ENCODE assay signal across 51 mouse cellular contexts in genomic region chrX:139041148-139041547, GRCm38 (mm10). TPM values are rescaled to one million over a fixed set of nuclear protein-coding genes. Genes with fewer than 3 reads are reported as not detected.
"Had no signal": no experiment of that assay in that cellular context is flagged by ENCODE, and none has a peak within 500 bp of the region (broad histone marks: within the 10 kb centered on the region; RNA-seq: fewer than 3 reads in every experiment).

No protein-coding gene starts in this region.

- H3K9ac ChIP-seq: heart, embryonic 12.5 days; heart, embryonic 13.5 days; heart, embryonic 15.5 days; hindbrain, embryonic 12.5 days; hindbrain, embryonic 13.5 days; hindbrain, embryonic 14.5 days; hindbrain, embryonic 15.5 days; intestine, embryonic 15.5 days; kidney, embryonic 15.5 days had no signal

- H3K27ac ChIP-seq: heart, embryonic 10.5 days; heart, embryonic 13.5 days; heart, embryonic 15.5 days; hindbrain, embryonic 10.5 days; hindbrain, embryonic 12.5 days; hindbrain, embryonic 13.5 days; hindbrain, embryonic 14.5 days; hindbrain, embryonic 15.5 days; hindbrain, postnatal 0 days; intestine, embryonic 15.5 days; kidney, embryonic 15.5 days; kidney, postnatal 0 days; layer of hippocampus, adult 2 months had no signal

- ATAC-seq: hindbrain, embryonic 16.5 days; hindbrain, postnatal 0 days; inflammation-experienced regulatory T-cells, adult 6 months; intestine, embryonic 15.5 days; intestine, embryonic 16.5 days; intestine, postnatal 0 days had no signal

- H3K4me3 ChIP-seq: heart, embryonic 10.5 days; heart, embryonic 12.5 days; heart, embryonic 13.5 days; heart, embryonic 15.5 days; hindbrain, embryonic 10.5 days; hindbrain, embryonic 12.5 days; hindbrain, embryonic 13.5 days; hindbrain, embryonic 15.5 days; intestine, embryonic 15.5 days; kidney, embryonic 15.5 days; layer of hippocampus, adult 2 months had no signal

- H3K9me3 ChIP-seq: heart, embryonic 10.5 days; heart, embryonic 12.5 days; heart, embryonic 13.5 days; heart, embryonic 15.5 days; hindbrain, embryonic 10.5 days; hindbrain, embryonic 12.5 days; hindbrain, embryonic 13.5 days; hindbrain, embryonic 15.5 days; intestine, embryonic 15.5 days; kidney, embryonic 15.5 days had no signal

- H3K4me1 ChIP-seq: heart, embryonic 10.5 days; heart, embryonic 12.5 days; heart, embryonic 13.5 days; heart, embryonic 15.5 days; hindbrain, embryonic 10.5 days; hindbrain, embryonic 12.5 days; hindbrain, embryonic 13.5 days; hindbrain, embryonic 15.5 days; intestine, embryonic 15.5 days; kidney, embryonic 15.5 days had no signal

- H3K27me3 ChIP-seq: heart, embryonic 12.5 days; heart, embryonic 13.5 days; heart, embryonic 15.5 days; hindbrain, embryonic 13.5 days; hindbrain, embryonic 15.5 days; intestine, embryonic 15.5 days had no signal

- H3K36me3 ChIP-seq: heart, embryonic 10.5 days; heart, embryonic 12.5 days; heart, embryonic 13.5 days; heart, embryonic 15.5 days; hindbrain, embryonic 10.5 days; hindbrain, embryonic 12.5 days; hindbrain, embryonic 13.5 days; hindbrain, embryonic 15.5 days; intestine, embryonic 15.5 days; kidney, embryonic 15.5 days had no signal

- H3K4me2 ChIP-seq: heart, embryonic 11.5 days; heart, embryonic 12.5 days; heart, embryonic 13.5 days; heart, embryonic 15.5 days; hindbrain, embryonic 12.5 days; hindbrain, embryonic 13.5 days; hindbrain, embryonic 14.5 days; hindbrain, embryonic 15.5 days; intestine, embryonic 15.5 days; kidney, embryonic 15.5 days had no signal

- DNase-seq: heart, postnatal 10 days; heart, postnatal 14 days; heart, postnatal 36 days; heart, postnatal 4 days; kidney, adult 11 months; kidney, adult 18-20 months; kidney, adult 2 months; kidney, adult 8-10 months; kidney, adult 9 months; kidney, postnatal 10 days; kidney, postnatal 14 days; kidney, postnatal 25 days; kidney, postnatal 36 days; kidney, postnatal 4 days; layer of hippocampus, adult 9-11 months; layer of hippocampus, postnatal 36 days had no signal

RNA-seq across cellular contexts. Expression of gene Serpina7, which starts 43.9 kb away (rescaled TPM):
- total RNA-seq: heart, adult 8-10 months; heart, postnatal 10 days; heart, postnatal 14 days; heart, postnatal 25 days; heart, postnatal 36 days; heart, postnatal 4 days; hematopoietic stem cell, adult 5-6 weeks; hindbrain, postnatal 0 days; layer of hippocampus, adult 18-20 months; layer of hippocampus, adult 2 months; layer of hippocampus, adult 8-10 months; layer of hippocampus, postnatal 10 days; layer of hippocampus, postnatal 14 days; layer of hippocampus, postnatal 25 days; layer of hippocampus, postnatal 36 days had no signal
- polyA plus RNA-seq: heart, embryonic 10.5 days; heart, embryonic 11.5 days; heart, embryonic 13.5 days; heart, embryonic 14.5 days; heart, embryonic 15.5 days; heart, embryonic 16.5 days; heart, postnatal 0 days; hindbrain, embryonic 11.5 days; hindbrain, embryonic 12.5 days; hindbrain, embryonic 13.5 days; hindbrain, embryonic 14.5 days; hindbrain, embryonic 15.5 days; hindbrain, embryonic 16.5 days; hindbrain, postnatal 0 days; inflammation-experienced regulatory T-cells, adult 6 months; intestine, embryonic 14.5 days; intestine, embryonic 15.5 days; kidney, embryonic 14.5 days; kidney, embryonic 15.5 days; kidney, embryonic 16.5 days; large intestine, adult 2 months had no signal

RNA-seq across cellular contexts. Expression of gene 4930513O06Rik, which starts 44.9 kb away (rescaled TPM):
- total RNA-seq: heart, adult 8-10 months; heart, postnatal 10 days; heart, postnatal 14 days; heart, postnatal 25 days; heart, postnatal 36 days; heart, postnatal 4 days; hematopoietic stem cell, adult 5-6 weeks; hindbrain, postnatal 0 days; layer of hippocampus, adult 18-20 months; layer of hippocampus, adult 2 months; layer of hippocampus, adult 8-10 months; layer of hippocampus, postnatal 10 days; layer of hippocampus, postnatal 14 days; layer of hippocampus, postnatal 25 days; layer of hippocampus, postnatal 36 days had no signal
- polyA plus RNA-seq: heart, embryonic 10.5 days; heart, embryonic 11.5 days; heart, embryonic 12.5 days; heart, embryonic 13.5 days; heart, embryonic 14.5 days; heart, embryonic 15.5 days; heart, embryonic 16.5 days; heart, postnatal 0 days; hindbrain, embryonic 10.5 days; hindbrain, embryonic 11.5 days; hindbrain, embryonic 12.5 days; hindbrain, embryonic 13.5 days; hindbrain, embryonic 14.5 days; hindbrain, embryonic 15.5 days; hindbrain, embryonic 16.5 days; hindbrain, postnatal 0 days; inflammation-experienced regulatory T-cells, adult 6 months; intestine, embryonic 14.5 days; intestine, embryonic 15.5 days; intestine, embryonic 16.5 days; intestine, postnatal 0 days; kidney, adult 2 months; kidney, embryonic 14.5 days; kidney, embryonic 15.5 days; kidney, embryonic 16.5 days; kidney, postnatal 0 days; large intestine, adult 2 months had no signal
